Mouse (Mus musculus) E14TG2a.4 (cell line): Measurements from ENCODE around the gene Mgat4a.

Experiments used
- H3K27me3 ChIP-seq: 2 replicates; pipeline ENCODE4 v1.6.1; 2014; ENCODE audit warnings: low read length, control low read depth; ENCODE audit not compliant: insufficient read depth
- H3K36me3 ChIP-seq: 2 replicates; pipeline ENCODE4 v1.6.1; 2014; ENCODE audit warnings: low read length, control low read depth; ENCODE audit not compliant: insufficient read depth
- H3K4me1 ChIP-seq: replicated peaks from 2 replicates; pipeline ENCODE4 v1.6.1; 2014; ENCODE audit warnings: low read depth, low read length, control low read depth
- H3K4me3 ChIP-seq: replicated peaks from 2 replicates; pipeline ENCODE4 v1.5.1; 2014; ENCODE audit warnings: mild to moderate bottlenecking, low read length
- H3K9me3 ChIP-seq: 2 replicates; pipeline ENCODE4 v1.6.1; 2014; ENCODE audit warnings: low read length, control low read depth
- CTCF ChIP-seq: conservative IDR thresholded peaks from 2 replicates; pipeline ENCODE4 v1.5.1; 2014; ENCODE audit warnings: low read length
- NANOG ChIP-seq: IDR thresholded peaks from 2 replicates; pipeline ENCODE4 v1.6.1; 2014; ENCODE audit warnings: borderline replicate concordance, low read length, mixed read lengths
- POU5F1 ChIP-seq: IDR thresholded peaks from 2 replicates; pipeline ENCODE4 v1.6.1; 2014; ENCODE audit warnings: low read length, borderline replicate concordance

Mgat4a gene

DNA sequence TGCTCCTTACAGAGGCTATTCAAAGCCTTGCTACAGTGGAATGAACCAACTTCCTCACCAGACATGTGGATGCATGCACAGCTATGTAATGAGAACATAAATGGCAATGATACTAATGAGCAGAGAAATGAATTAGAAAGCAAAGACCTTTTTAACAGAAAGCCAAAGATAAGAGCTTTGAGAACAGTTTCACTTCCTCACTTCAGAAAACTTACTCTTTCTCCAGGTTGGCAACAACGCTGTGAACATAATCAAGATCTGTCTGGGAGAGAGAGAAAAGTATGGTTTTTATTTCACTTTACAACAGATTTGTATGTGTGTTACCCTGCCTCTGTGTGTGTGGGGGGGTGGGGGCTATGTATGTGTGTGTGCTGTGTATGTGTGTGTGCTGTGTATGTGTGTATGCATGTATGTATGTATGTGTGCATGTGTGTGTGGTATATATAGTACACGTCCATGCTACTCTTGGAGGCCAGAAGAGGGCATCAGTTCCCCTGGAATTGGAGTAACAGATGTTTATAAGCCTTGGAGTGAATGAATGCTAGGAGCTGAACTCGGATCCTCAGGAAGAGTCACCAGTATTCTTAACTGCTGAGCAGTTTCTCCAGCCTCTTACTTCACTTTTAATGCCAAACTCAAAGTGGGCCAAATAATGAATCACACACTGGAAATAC, 74.4 kb downstream of the Mgat4a start:
- no peak overlapping the region for H3K4me3 ChIP-seq
- H3K27me3 ChIP-seq: no peaks in the 10 kb centered on the region
- TF ChIP-seq NANOG: no peak
- TF ChIP-seq CTCF: no peak
- no peaks in the 10 kb centered on the region for H3K36me3 ChIP-seq
- H3K9me3 ChIP-seq: no peaks in the 10 kb centered on the region
- H3K4me1 ChIP-seq: no peaks in the 10 kb centered on the region

DNA sequence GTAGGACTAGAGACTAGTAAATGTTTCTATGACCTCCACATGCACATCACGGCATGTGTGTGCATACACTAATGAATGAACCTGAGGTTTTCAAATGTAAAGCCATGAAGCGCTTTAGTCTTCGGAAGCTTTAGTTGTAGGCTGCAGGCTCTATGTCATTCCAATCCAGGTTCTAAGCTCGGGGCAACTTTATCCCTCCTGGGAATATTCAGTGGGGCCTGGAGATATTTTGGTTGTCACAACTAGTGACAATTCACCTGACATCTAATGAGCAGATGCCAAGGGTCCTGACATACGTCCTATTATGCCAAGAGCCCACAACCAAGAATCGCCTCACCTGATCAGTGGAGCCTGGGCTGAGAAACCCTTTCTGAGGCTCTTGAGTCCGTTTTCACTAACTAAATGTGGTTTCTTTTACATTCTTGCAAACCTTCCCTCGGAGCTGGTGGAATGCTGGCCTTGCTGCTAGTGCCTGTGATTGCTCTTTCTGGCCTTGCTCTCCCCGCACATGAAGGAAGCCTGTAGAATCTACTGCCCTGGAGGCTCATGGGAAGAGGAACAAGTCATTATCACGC, 75.9 kb downstream of the Mgat4a start:
- Histone ChIP-seq H3K36me3 (no peaks in the 10 kb centered on the region), H3K9me3 (no peaks in the 10 kb centered on the region), H3K27me3 (no peaks in the 10 kb centered on the region), H3K4me3 (no peak overlapping the region), H3K4me1 (no peaks in the 10 kb centered on the region)
- TF ChIP-seq NANOG (no peak), POU5F1 (no peak), CTCF (no peak)

- Histone ChIP-seq H3K9me3 (no peaks in the 10 kb centered on the region), H3K27me3 (no peaks in the 10 kb centered on the region), H3K4me1 (no peaks in the 10 kb centered on the region), H3K4me3 (no peak overlapping the region), H3K36me3 (0 out of 2 replicates have a peak, but pooled peaks cover 2% of the 10 kb centered on the region)
- TF ChIP-seq NANOG: no peak
- TF ChIP-seq POU5F1: no peak
- TF ChIP-seq CTCF: no peak
These were observed 83.3 kb downstream of the Mgat4a start for GRCm38 (mm10) chr1:37457546-37457945.

GRCm38 (mm10) chr1:37451270-37451669, 89.5 kb downstream of the Mgat4a start:
- Histone ChIP-seq H3K36me3 (peaks cover 15% of the 10 kb centered on the region), H3K27me3 (no peaks in the 10 kb centered on the region), H3K9me3 (no peaks in the 10 kb centered on the region), H3K4me1 (no peaks in the 10 kb centered on the region), H3K4me3 (no peak overlapping the region)
- TF ChIP-seq CTCF (no peak), POU5F1 (no peak), NANOG (no peak)

GRCm38 (mm10) chr1:37448361-37449095, 92.3 kb downstream of the Mgat4a start:
- Histone ChIP-seq H3K4me1 (no peaks in the 10 kb centered on the region), H3K27me3 (no peaks in the 10 kb centered on the region), H3K36me3 (peaks cover 23% of the 10 kb centered on the region), H3K4me3 (no peak overlapping the region), H3K9me3 (no peaks in the 10 kb centered on the region)
- no peak for TF ChIP-seq NANOG
- peak; percentile 85 for TF ChIP-seq CTCF
- no peak for TF ChIP-seq POU5F1

DNA sequence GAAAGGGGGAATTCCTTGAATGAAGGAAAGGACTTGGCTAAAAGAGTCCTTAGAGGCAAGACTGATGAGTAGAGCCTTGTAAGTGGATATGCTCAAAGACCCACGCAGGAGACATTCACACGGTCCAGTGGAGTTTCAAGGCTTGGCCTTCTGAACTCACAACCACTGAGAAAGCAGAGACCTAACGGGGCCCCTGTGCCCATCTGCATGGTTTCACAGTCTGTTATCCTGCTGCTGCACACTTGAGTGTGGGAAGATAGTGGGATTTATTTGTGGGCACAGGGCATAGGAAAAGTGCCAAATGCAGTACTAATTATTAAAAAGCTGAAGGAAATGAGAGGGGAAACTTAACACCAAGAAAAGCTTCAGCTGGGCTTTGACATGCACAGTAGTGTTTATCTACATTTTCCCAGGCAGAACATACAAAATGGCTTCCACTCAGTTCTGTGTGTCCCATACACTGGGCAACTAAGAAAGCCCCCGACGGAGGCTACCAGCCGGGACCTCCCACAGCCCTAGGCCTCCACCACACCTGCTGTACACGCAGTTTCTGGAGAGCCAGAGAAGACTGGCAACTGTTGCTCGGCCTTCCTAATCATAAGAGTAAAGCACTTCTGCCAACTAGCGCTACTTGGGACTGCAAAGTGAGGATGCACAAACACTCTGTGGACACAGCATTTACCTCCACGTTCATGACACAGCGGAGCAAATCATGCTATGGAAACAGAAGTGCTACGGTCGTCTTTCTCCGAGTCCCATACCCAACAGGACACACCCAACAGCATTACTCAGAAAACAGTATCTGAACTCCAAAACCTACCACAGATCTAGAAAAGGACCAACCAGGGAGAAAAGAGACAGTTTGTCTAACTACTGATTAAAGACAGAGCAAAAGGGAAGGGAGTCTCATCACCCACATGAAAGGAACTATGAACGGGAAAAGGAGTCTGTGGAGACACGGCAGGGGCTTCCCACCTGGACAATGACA, 97.7 kb downstream of the Mgat4a start:
- Histone ChIP-seq H3K36me3 (peaks cover 54% of the 10 kb centered on the region), H3K27me3 (no peaks in the 10 kb centered on the region), H3K9me3 (no peaks in the 10 kb centered on the region), H3K4me1 (peaks cover 2% of the 10 kb centered on the region; the same call in 1 of the 2 replicates), H3K4me3 (no peak overlapping the region)
- TF ChIP-seq CTCF: no peak
- TF ChIP-seq POU5F1: no peak
- no peak for TF ChIP-seq NANOG

GRCm38 (mm10) chr1:37436419-37436818, 104.4 kb downstream of the Mgat4a start:
- TF ChIP-seq NANOG (no peak), CTCF (no peak)
- H3K36me3 ChIP-seq: peaks cover 93% of the 10 kb centered on the region
- H3K9me3 ChIP-seq: no peaks in the 10 kb centered on the region
- no peak overlapping the region for H3K4me3 ChIP-seq
- peaks cover 6% of the 10 kb centered on the region for H3K4me1 ChIP-seq
- no peaks in the 10 kb centered on the region for H3K27me3 ChIP-seq
